Mouse (Mus musculus): Measurements from ENCODE around the gene Slc45a1.

The Slc45a1 gene

GRCm38 (mm10) chr4:150659926-150660610 lies 8.1 kb upstream of the Slc45a1 start:
- WGBS: 76% methylated on average over 9 of the region's 9 CpGs

- WGBS: 80% methylated on average over 6 of the region's 6 CpGs
Measured at GRCm38 (mm10) chr4:150656504-150656903, 4.5 kb upstream of the Slc45a1 start.

DNA sequence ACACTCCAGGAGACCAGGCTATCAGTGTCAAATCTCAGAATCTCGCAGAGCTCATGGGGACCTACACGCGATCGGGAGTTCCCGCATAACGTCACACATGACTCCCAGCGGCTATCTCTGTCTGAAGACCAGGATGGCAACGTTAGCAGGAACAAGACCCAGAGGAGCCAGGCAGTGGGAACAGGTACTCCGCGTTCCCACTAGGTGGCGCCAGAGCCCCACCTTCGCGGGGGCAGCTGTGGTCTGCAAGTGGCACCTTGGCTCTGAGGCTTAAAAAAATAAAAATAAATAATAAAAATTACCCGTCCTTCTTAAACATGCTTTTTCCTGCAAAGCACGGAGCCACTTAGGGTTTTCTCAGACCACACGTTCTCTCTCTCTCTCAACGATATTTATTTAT lies 4.0 kb upstream of the Slc45a1 start:
- WGBS: 5% methylated on average over 17 of the region's 17 CpGs

- 42% methylated on average over 11 of the region's 11 CpGs for WGBS
Measured at GRCm38 (mm10) chr4:150653072-150653599, 1.2 kb upstream of the Slc45a1 start.

DNA sequence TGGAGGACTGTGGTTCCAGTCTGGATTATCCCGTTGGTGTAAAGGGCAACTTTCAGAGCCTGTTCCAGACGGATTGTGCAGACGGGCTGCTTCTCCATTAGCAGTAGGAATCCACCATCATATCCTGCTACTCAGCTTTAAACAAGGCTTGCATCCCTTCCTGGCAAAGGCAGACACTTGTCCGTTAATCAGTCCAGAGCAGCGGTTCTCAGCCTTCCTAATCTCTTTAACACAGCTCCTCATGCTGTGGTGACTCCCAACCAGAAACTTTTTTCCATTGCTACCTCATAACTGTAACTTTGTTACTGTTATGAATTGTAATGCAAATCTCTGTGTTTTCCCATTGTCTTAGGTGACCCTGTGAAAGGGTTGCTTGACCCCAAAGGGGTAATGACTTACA lies 2.6 kb downstream of the Slc45a1 start:
- 84% methylated on average over 5 of the region's 5 CpGs for WGBS

DNA sequence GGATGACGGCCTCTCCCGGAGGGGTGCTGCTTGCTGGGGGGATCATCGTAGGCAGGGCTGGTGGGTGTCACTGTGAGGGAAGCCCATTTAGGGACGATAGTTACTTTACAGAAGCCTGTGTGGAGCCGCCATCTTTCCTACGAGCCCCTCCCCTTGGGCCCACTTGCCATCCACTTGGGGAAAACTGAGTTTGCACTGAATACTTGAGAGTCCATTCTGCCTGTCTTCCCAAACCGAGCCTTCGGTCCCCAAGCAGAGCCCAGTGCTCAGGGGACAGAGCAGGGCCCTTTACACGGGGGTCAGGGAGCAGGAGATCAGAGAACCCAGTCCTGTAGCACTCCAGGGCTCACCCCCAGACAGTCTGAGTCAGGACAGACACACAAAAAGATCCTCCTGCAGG lies 7.7 kb downstream of the Slc45a1 start:
- 91% methylated on average over 9 of the region's 9 CpGs for WGBS

DNA sequence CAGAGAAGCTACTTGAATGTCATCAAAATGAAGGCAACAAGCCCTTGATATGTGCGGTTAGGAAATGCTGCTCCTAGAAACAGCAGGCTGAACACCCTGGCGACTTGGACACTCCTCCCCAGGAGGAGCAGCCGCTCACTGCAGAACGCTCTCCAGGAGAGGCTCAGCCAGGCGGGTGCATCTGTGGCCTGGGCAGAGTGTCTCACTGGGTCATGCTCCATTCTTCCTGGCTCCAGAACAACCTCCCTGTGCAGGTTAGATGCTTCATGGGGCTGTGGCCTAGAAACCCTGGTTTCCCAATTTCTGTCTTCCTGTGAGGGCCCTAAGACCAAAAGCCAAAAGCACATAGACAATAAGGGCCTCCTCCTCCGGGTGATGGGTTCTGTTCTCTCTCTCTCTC lies 15.3 kb downstream of the Slc45a1 start:
- WGBS: 86% methylated on average over 6 of the region's 6 CpGs

DNA sequence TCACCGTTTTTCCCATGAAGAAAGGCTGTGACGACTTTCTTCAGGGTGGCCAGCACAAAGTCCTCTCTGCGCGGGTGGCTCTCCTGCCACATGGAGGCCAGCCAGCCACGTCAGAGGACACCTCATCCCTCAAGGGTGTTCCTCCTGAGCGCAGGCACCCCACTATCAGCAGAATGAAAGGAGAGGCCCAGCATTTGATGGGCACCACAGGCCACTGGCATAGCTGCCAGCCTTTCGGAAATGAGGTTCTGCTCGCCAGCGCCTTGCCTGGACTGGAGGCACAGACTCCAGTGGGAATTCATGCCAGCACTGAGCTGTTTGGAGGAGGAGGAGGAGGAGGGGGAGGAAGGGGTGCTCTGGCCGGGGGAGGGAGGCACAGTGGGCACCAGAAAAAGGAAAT lies 16.4 kb downstream of the Slc45a1 start:
- 73% methylated on average over 10 of the region's 10 CpGs for WGBS

DNA sequence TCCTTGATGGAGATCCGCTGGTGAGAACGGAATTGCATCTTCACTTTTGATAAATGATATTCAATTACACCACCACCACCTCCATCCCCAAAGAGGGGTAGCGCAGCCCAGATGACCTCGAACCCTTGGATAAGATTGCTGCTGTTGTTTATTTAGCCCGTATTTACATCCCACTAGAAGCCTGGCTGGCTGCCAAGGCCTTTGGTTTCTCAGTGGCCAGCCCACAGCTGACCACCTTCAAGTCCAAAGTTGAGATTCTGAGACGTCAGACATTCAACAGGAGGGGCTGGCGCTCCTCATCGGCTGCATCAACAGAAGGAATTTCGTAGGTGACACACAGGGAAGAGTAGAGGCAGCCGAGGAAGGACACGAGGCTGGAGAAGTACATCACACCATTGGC lies 22.7 kb downstream of the Slc45a1 start:
- 75% methylated on average over 11 of the region's 11 CpGs for WGBS

- WGBS: 37% methylated on average over 6 of the region's 6 CpGs
Measured at GRCm38 (mm10) chr4:150625951-150626732, 25.8 kb downstream of the Slc45a1 start.

- WGBS: 48% methylated on average over 1 of the region's 1 CpGs
Measured at GRCm38 (mm10) chr4:150625425-150625824, 26.5 kb downstream of the Slc45a1 start.

DNA sequence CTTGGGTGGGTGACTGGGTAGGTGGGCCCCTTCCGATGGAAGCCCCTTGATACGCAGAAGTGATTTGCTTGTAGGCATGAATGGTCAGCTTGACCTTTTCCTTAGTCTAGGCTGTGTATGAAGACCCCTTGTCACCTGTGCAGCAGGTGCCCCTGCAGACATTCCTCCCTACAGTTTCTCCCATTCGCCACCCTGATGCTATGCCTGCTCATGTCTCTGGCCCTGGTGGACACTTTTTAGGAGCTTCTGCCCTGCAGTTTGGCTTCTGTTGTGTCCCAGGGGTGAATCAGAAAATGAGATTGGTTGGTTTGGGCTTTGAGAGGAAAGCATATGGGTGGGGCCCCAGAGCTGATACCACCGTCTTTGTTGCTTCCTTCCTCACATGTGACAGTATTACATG lies 27.0 kb downstream of the Slc45a1 start:
- 69% methylated on average over 4 of the region's 4 CpGs for WGBS

DNA sequence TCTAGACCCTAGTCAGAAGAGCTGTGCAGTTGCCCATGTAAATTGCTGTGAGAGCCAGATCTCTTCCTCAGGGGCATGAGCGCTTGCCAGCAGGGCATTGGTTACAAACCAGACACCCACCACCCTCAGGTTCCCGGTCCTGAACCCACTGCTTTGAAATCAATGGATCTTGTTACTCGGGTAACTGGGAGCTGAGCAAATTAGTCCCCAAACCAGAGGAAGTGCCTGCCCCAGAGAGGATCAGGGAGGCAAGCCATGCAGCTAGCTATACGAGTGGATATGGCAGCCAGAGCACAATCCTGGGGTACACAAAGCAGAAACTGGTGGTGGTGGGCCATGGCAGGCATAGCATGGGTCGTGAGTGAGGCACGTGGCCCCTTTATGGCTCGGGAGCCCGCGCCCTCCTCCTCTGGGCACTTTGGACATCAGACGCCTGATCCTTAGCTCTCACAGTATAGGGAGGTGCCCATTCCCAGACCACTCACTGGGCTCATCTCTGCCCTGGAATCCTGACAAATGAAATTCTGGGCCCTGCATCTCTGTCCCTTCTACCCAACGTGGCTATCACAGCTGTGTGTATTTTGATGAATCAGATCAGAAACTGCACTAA lies 27.7 kb downstream of the Slc45a1 start:
- 56% methylated on average over 11 of the region's 11 CpGs for WGBS

GRCm38 (mm10) chr4:150622641-150623040 lies 29.3 kb downstream of the Slc45a1 start:
- 92% methylated on average over 13 of the region's 13 CpGs for whole genome bisulfite sequencing

GRCm38 (mm10) chr4:150619011-150619410 lies 33.0 kb downstream of the Slc45a1 start:
- 74% methylated on average over 7 of the region's 7 CpGs for WGBS

- 97% methylated on average over 20 of the region's 20 CpGs for WGBS
Measured at GRCm38 (mm10) chr4:150616841-150617240, 35.1 kb downstream of the Slc45a1 start.

- 41% methylated on average over 13 of the region's 13 CpGs for WGBS
Measured at GRCm38 (mm10) chr4:150616029-150616420, 35.9 kb downstream of the Slc45a1 start.

GRCm38 (mm10) chr4:150615251-150616028 lies 36.5 kb downstream of the Slc45a1 start:
- 75% methylated on average over 12 of the region's 12 CpGs for WGBS

- whole genome bisulfite sequencing: 88% methylated on average over 7 of the region's 7 CpGs
Measured at GRCm38 (mm10) chr4:150613715-150614114, 38.3 kb downstream of the Slc45a1 start.

GRCm38 (mm10) chr4:150608670-150609069 lies 43.3 kb downstream of the Slc45a1 start:
- 77% methylated on average over 3 of the region's 3 CpGs for WGBS

GRCm38 (mm10) chr4:150606449-150607161 lies 45.4 kb downstream of the Slc45a1 start:
- 18% methylated on average over 3 of the region's 3 CpGs for WGBS

Measured in cerebral cortex, adult 2 months (tissue).